Mouse (Mus musculus): ENCODE results near the gene Maf. TPM values are rescaled to one million over a fixed set of nuclear protein-coding genes. Genes with fewer than 3 reads are reported as not detected.

The Maf gene
- polyA plus RNA-seq, 1 experiment from 2014 or later, result 2.7 TPM

DNA sequence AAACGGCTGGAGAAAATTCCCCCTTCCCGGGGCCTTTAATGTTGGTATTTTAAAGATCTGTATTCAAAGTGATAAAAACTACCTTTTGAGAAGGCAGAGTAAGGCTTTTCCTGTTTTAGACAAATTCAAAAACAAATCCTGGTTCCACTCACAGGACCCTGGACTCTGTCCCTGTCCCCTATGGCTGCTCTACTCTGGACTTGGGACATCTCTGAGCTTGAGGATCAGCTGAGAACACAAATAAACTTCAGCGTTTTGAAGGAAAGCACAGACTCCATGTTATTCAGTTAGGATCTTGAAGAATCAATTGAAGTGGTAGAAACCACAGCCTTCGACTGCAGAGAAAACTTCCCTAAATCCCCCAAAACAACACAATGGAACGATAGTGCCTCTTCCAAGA is 8.4 kb downstream of the Maf start:
- Histone ChIP-seq H3K36me3 (replicated peaks) (no peaks in the 10 kb centered on the region), H3K4me1 (peaks cover 27% of the 10 kb centered on the region), H3K4me3 (no peak overlapping the region), H3K9me3 (no peaks in the 10 kb centered on the region), H3K27me3 (replicated peaks; ENCODE audit: low read depth, poor library complexity, severe bottlenecking) (peaks cover 6% of the 10 kb centered on the region), H3K27ac (replicated peaks) (no peak overlapping the region)
- WGBS, result 66% methylated on average over 5 of the region's 5 CpGs
- no peak for DNase-seq (ENCODE audit: low spot score)

- WGBS, result 37% methylated on average over 3 of the region's 3 CpGs
- Histone ChIP-seq H3K4me1 (peaks cover 27% of the 10 kb centered on the region), H3K36me3 (replicated peaks) (no peaks in the 10 kb centered on the region), H3K9me3 (no peaks in the 10 kb centered on the region), H3K27me3 (replicated peaks; ENCODE audit: low read depth, poor library complexity, severe bottlenecking) (peaks cover 6% of the 10 kb centered on the region), H3K4me3 (no peak overlapping the region), H3K27ac (replicated peaks) (no peak overlapping the region)
- DNase-seq (ENCODE audit: low spot score), result no peak
Measured at GRCm38 (mm10) chr8:115697410-115697809, 10.2 kb downstream of the Maf start.

- H3K9me3 ChIP-seq, result no peaks in the 10 kb centered on the region
- H3K4me1 ChIP-seq, result peaks cover 25% of the 10 kb centered on the region
- 76% methylated on average over 4 of the region's 4 CpGs for WGBS
- no peak for DNase-seq (ENCODE audit: low spot score)
- no peak overlapping the region for H3K27ac ChIP-seq (replicated peaks)
- H3K27me3 ChIP-seq (replicated peaks; ENCODE audit: low read depth, poor library complexity, severe bottlenecking), result peaks cover 6% of the 10 kb centered on the region
- no peak overlapping the region for H3K4me3 ChIP-seq
- H3K36me3 ChIP-seq (replicated peaks), result no peaks in the 10 kb centered on the region
Measured at GRCm38 (mm10) chr8:115696661-115697060, 10.9 kb downstream of the Maf start.

GRCm38 (mm10) chr8:115687349-115687748 is 20.2 kb downstream of the Maf start:
- H3K4me3 ChIP-seq, result no peak overlapping the region
- H3K9me3 ChIP-seq, result no peaks in the 10 kb centered on the region
- 71% methylated on average over 9 of the region's 9 CpGs for WGBS
- no peaks in the 10 kb centered on the region for H3K36me3 ChIP-seq (replicated peaks)
- H3K27ac ChIP-seq (replicated peaks), result no peak overlapping the region
- H3K4me1 ChIP-seq, result peaks cover 17% of the 10 kb centered on the region
- H3K27me3 ChIP-seq (replicated peaks; ENCODE audit: low read depth, poor library complexity, severe bottlenecking), result peaks cover 34% of the 10 kb centered on the region
- DNase-seq (ENCODE audit: low spot score), result no peak

DNA sequence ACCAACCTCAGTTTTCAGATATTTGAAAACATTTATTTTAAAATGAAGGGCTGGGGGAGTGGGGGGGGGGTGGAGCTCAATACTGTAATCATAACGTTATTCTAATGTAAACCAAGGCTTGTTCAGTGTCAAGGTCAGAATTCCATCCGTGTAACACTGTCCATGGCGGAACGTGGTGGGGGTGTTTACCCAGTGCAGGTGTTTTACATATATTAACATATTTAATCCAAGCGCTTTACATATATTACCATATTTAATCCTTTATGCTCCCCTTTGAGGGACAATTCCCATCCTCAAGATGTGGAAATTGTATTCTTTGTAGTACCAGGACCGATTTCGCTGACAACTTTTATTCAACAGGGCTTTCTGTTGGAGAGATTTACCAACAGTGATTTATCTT is 24.3 kb downstream of the Maf start:
- Histone ChIP-seq H3K9me3 (no peaks in the 10 kb centered on the region), H3K27me3 (replicated peaks; ENCODE audit: low read depth, poor library complexity, severe bottlenecking) (peaks cover 20% of the 10 kb centered on the region), H3K36me3 (replicated peaks) (no peaks in the 10 kb centered on the region), H3K27ac (replicated peaks) (no peak overlapping the region), H3K4me3 (no peak overlapping the region), H3K4me1 (peaks cover 12% of the 10 kb centered on the region)
- 75% methylated on average over 7 of the region's 7 CpGs for WGBS
- no peak for DNase-seq (ENCODE audit: low spot score)

- Histone ChIP-seq H3K4me3 (no peak overlapping the region), H3K27me3 (replicated peaks; ENCODE audit: low read depth, poor library complexity, severe bottlenecking) (no peaks in the 10 kb centered on the region), H3K4me1 (peaks cover 5% of the 10 kb centered on the region), H3K27ac (replicated peaks) (no peak overlapping the region), H3K36me3 (replicated peaks) (no peaks in the 10 kb centered on the region), H3K9me3 (no peaks in the 10 kb centered on the region)
- 74% methylated on average over 7 of the region's 7 CpGs for WGBS
- no peak for DNase-seq (ENCODE audit: low spot score)
Measured at GRCm38 (mm10) chr8:115679539-115679938, 28.1 kb downstream of the Maf start.

DNA sequence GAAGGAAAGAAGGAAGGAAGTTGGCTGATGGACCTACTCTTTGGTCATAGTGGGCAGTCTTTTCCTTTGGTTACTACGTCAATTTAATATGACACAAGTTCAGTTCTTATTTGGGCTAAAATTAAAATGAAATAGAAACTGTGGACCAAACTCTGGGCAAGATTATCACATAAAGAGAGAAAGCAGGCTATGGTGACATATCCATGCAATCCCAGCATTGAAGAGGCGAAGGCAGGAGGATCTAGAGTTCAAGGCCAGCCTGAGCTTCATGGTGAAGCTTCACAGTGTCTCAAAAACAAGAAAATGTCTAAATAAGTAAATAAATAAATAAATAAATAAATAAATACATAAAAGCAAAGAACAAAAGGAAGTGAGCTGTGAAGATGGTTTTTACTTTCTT is 42.7 kb downstream of the Maf start:
- H3K9me3 ChIP-seq, result no peaks in the 10 kb centered on the region
- no peaks in the 10 kb centered on the region for H3K27me3 ChIP-seq (replicated peaks; ENCODE audit: low read depth, poor library complexity, severe bottlenecking)
- H3K4me1 ChIP-seq, result peaks cover 8% of the 10 kb centered on the region; the same call in 1 of the 2 replicates
- no peak for DNase-seq (ENCODE audit: low spot score)
- no peak overlapping the region for H3K4me3 ChIP-seq
- H3K36me3 ChIP-seq (replicated peaks), result no peaks in the 10 kb centered on the region
- 95% methylated on average over 2 of the region's 2 CpGs for WGBS
- no peak overlapping the region for H3K27ac ChIP-seq (replicated peaks)

GRCm38 (mm10) chr8:115650110-115650521 is 57.5 kb downstream of the Maf start:
- 81% methylated on average over 3 of the region's 3 CpGs for WGBS
- Histone ChIP-seq H3K9me3 (no peaks in the 10 kb centered on the region), H3K27me3 (replicated peaks; ENCODE audit: low read depth, poor library complexity, severe bottlenecking) (no peaks in the 10 kb centered on the region), H3K4me1 (no peaks in the 10 kb centered on the region), H3K4me3 (no peak overlapping the region), H3K36me3 (replicated peaks) (no peaks in the 10 kb centered on the region), H3K27ac (replicated peaks) (no peak overlapping the region)
- no peak for DNase-seq (ENCODE audit: low spot score)

DNA sequence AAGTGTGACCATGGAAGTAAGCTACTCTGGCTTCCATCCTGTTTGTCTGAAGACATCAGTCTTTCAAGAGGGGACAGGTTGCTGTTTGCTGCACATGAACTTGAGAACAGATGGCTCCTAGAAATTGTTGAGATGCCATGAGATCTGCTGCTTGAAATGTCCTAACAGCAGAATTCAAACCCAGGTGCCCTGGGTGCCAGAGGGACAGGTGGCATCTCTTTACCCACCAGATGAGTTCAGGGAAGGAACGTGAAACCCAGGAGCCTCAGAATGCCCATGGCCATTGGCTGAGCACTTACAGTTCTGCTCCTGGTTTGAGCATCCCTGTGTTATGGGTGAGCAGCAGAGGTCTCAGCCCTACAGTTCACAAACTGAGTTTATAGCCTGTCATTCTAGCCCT is 62.5 kb downstream of the Maf start:
- H3K4me1 ChIP-seq, result no peaks in the 10 kb centered on the region
- no peaks in the 10 kb centered on the region for H3K36me3 ChIP-seq (replicated peaks)
- H3K27ac ChIP-seq (replicated peaks), result no peak overlapping the region
- no peaks in the 10 kb centered on the region for H3K9me3 ChIP-seq
- H3K27me3 ChIP-seq (replicated peaks; ENCODE audit: low read depth, poor library complexity, severe bottlenecking), result no peaks in the 10 kb centered on the region
- H3K4me3 ChIP-seq, result no peak overlapping the region
- DNase-seq (ENCODE audit: low spot score), result no peak
- WGBS, result 85% methylated on average over 1 of the region's 1 CpGs

DNA sequence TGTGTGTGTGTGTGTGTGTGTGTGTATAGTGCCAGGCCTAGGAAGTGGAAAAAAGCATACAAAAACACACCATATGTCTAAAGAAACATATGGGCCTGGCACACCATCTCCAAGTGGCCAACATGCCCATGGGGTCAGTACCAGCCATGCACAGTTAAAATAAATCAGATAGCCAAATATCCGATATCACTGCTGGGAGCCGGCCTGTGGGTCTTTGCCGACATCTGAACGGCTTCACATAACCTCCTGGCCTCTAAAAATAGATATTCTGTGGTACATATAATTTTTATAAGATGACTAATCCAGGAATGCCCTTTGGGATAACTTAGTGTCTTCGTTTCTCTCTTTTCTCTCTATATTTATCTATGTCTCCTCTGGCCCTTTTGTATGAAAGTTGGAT is 65.7 kb downstream of the Maf start:
- Histone ChIP-seq H3K4me3 (no peak overlapping the region), H3K4me1 (no peaks in the 10 kb centered on the region), H3K36me3 (replicated peaks) (no peaks in the 10 kb centered on the region), H3K27ac (replicated peaks) (no peak overlapping the region), H3K9me3 (no peaks in the 10 kb centered on the region), H3K27me3 (replicated peaks; ENCODE audit: low read depth, poor library complexity, severe bottlenecking) (no peaks in the 10 kb centered on the region)
- DNase-seq (ENCODE audit: low spot score), result no peak
- WGBS, result 91% methylated on average over 5 of the region's 5 CpGs

DNA sequence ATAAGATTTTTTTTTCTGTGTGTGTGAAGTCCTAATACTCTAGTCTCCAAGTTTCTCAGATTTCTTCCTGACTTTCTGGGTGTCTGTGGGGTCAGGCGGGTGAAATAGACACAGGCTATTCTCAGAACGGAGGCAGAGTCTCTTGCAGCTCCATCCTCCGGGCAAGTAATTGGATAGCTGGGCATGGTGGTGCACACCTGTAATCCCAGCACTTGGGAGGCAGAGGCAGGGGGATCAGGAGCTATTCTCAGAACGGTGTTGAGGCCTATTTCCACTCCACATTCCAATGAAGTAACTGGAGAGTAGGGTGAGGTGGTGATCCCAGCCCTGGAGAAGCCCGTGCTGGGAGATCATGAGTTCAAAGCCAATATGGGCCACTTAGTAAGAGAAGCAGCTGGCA is 67.6 kb downstream of the Maf start:
- Histone ChIP-seq H3K27ac (replicated peaks) (no peak overlapping the region), H3K36me3 (replicated peaks) (no peaks in the 10 kb centered on the region), H3K4me1 (no peaks in the 10 kb centered on the region), H3K27me3 (replicated peaks; ENCODE audit: low read depth, poor library complexity, severe bottlenecking) (no peaks in the 10 kb centered on the region), H3K4me3 (no peak overlapping the region), H3K9me3 (no peaks in the 10 kb centered on the region)
- peak; percentile 9 for DNase-seq (ENCODE audit: low spot score)
- WGBS, result 65% methylated on average over 5 of the region's 5 CpGs

DNA sequence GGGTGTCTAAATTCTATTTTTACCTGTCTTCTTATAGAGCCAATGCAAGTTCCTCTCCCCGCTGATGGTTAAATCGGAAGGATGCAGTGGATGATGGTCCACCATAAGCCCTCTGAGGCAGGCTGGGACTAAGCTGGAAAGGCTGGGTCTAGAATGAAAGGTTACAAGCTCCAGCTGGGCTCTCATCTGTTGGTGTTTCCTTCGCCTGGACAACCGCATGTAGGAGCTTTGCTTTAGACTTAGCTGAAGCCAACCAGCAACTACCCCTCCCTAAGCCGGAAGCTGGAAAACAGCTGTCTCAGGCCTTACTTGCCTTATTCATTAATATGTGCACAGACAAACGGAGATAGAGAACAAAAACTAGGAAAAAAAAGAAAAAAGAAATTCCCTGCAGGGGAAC is 70.8 kb downstream of the Maf start:
- DNase-seq (ENCODE audit: low spot score), result no peak
- H3K4me1 ChIP-seq, result no peaks in the 10 kb centered on the region; the same call in 1 of the 2 replicates
- H3K27me3 ChIP-seq (replicated peaks; ENCODE audit: low read depth, poor library complexity, severe bottlenecking), result no peaks in the 10 kb centered on the region
- H3K27ac ChIP-seq (replicated peaks), result no peak overlapping the region
- 90% methylated on average over 6 of the region's 6 CpGs for WGBS
- no peaks in the 10 kb centered on the region for H3K9me3 ChIP-seq
- H3K4me3 ChIP-seq, result no peak overlapping the region
- no peaks in the 10 kb centered on the region for H3K36me3 ChIP-seq (replicated peaks)

Data from embryonic facial prominence, embryonic 10.5 days (tissue).